Mouse (Mus musculus) midbrain, postnatal 0 days (tissue): ENCODE data around the gene Glg1. TPM values are rescaled to one million over a fixed set of nuclear protein-coding genes. Genes with fewer than 3 reads are reported as not detected.
"Not testable (repeated sequence)": the region's sequence is repeated elsewhere in the genome, so short reads cannot be mapped to it uniquely, and the experiment has no call there.

Experiments used
- ATAC-seq: fragments of 200-750 bp; cut with Nextera tagmentation; 2 replicates; pipeline ENCODE4 v1.8.0; 2017; ENCODE audit warnings: moderate number of reproducible peaks, mild to moderate bottlenecking, moderate TSS enrichment, moderate library complexity; ENCODE audit not compliant: low FRiP score
- DNase-seq: peaks from one replicate; pipeline ENCODE4 v3.0.0-alpha.2; 2015; ENCODE audit warnings: low spot score
- H3K27ac ChIP-seq: fragments of 300-500 bp; sonication (generic); 2 replicates; pipeline ENCODE4 v1.5.1; 2014; ENCODE audit warnings: low read depth, mild to moderate bottlenecking, low read length, mixed read lengths
- H3K27me3 ChIP-seq: fragments of 300-500 bp; sonication (generic); 2 replicates; pipeline ENCODE4 v1.6.1; 2014; ENCODE audit warnings: low read length, control low read depth, mixed read lengths; ENCODE audit not compliant: insufficient read depth
- H3K36me3 ChIP-seq: fragments of 300-500 bp; sonication (generic); 2 replicates; pipeline ENCODE4 v1.6.1; 2014; ENCODE audit warnings: low read length, control low read depth, mixed read lengths; ENCODE audit not compliant: insufficient read depth
- H3K4me1 ChIP-seq: fragments of 300-500 bp; sonication (generic); 2 replicates; pipeline ENCODE4 v1.6.1; 2014; ENCODE audit warnings: mild to moderate bottlenecking, control low read depth, antibody characterized with exemption, low read length, mixed read lengths; ENCODE audit not compliant: insufficient read depth
- H3K4me2 ChIP-seq: fragments of 300-500 bp; sonication (generic); 2 replicates; pipeline ENCODE4 v1.6.1; 2014; ENCODE audit warnings: low read depth, mild to moderate bottlenecking, low read length, mixed read lengths; ENCODE audit not compliant: poor library complexity, severe bottlenecking
- H3K4me3 ChIP-seq: fragments of 300-500 bp; sonication (generic); 2 replicates; pipeline ENCODE4 v1.5.1; 2014; ENCODE audit warnings: low read depth, mild to moderate bottlenecking, low read length, moderate library complexity
- H3K9ac ChIP-seq: fragments of 300-500 bp; sonication (generic); replicated peaks from 2 replicates; pipeline ENCODE4 v1.6.1; 2014; ENCODE audit warnings: mild to moderate bottlenecking, low read length, moderate library complexity, mixed read lengths; ENCODE audit not compliant: poor library complexity, severe bottlenecking
- H3K9me3 ChIP-seq: fragments of 300-500 bp; sonication (generic); 2 replicates; pipeline ENCODE4 v1.6.1; 2016; ENCODE audit warnings: low read length, control low read depth
- CTCF ChIP-seq: IDR thresholded peaks from 2 replicates; pipeline ENCODE4 v1.5.1; 2016; ENCODE audit warnings: antibody characterized with exemption, mild to moderate bottlenecking
- WGBS: fragments of 180-500 bp; shearing (Covaris S2); extraction: QIAGEN DNeasy Blood & Tissue Kit; methylation state at CpG from one replicate; pipeline ENCODE4 v1.1.7; 2014; 5-methylcytosine and 5-hydroxymethylcytosine counted together
- polyA plus RNA-seq: library from polyadenylated mRNA; unstranded; fragments of >200 nt; fragmentation: Nextera tagmentation; extraction: Ambion mirVana; gene quantifications from 2 replicates; pipeline ENCODE4 v1.2.1, GENCODE M21; 2015
- total RNA-seq: library from RNA; depleted of rRNA; stranded (reverse); fragments of >200 nt; gene quantifications from 2 replicates; pipeline ENCODE4 v1.2.3, GENCODE M21; 2014

Gene Glg1
- total and polyA plus RNA-seq, 2 experiments from 2014 or later: 37.4 to 50.9 TPM

GRCm38 (mm10) chr8:111155721-111156436 is 103.1 kb downstream of the Glg1 start:
- Histone ChIP-seq H3K4me1 (no peaks in the 10 kb centered on the region), H3K4me3 (no peak overlapping the region), H3K9me3 (no peaks in the 10 kb centered on the region), H3K4me2 (no peak overlapping the region), H3K36me3 (peaks cover 64% of the 10 kb centered on the region), H3K27me3 (no peaks in the 10 kb centered on the region), H3K9ac (no peak overlapping the region), H3K27ac (no peak overlapping the region)
- no peak for ATAC-seq
- no peak for TF ChIP-seq CTCF
- no peak for DNase-seq
- WGBS: 92% methylated on average over 8 of the region's 8 CpGs

- ATAC-seq (peak; percentile 95), DNase-seq (peak; percentile 92)
- under 1% methylated on average over 41 of the region's 74 CpGs for WGBS
- H3K9me3 ChIP-seq, H3K36me3 ChIP-seq, H3K4me1 ChIP-seq, H3K27me3 ChIP-seq: not testable (repeated sequence)
- Histone ChIP-seq H3K9ac (peak overlapping the region; percentile 67), H3K4me3 (peak overlapping the region; percentile 72), H3K4me2 (peak overlapping the region; percentile 80), H3K27ac (0 out of 2 replicates have a peak overlapping the region, but pooled peaks have one; percentile 47)
These were observed 113.5 kb downstream of the Glg1 start for GRCm38 (mm10) chr8:111145460-111146012.

- H3K9ac ChIP-seq: peak overlapping the region; percentile 56
- DNase-seq, H3K9me3 ChIP-seq, H3K4me1 ChIP-seq, H3K36me3 ChIP-seq, H3K27me3 ChIP-seq: not testable (repeated sequence)
- peak overlapping the region; percentile 72 for H3K4me3 ChIP-seq
- peak overlapping the region; percentile 62 for H3K4me2 ChIP-seq
- under 1% methylated on average over 50 of the region's 63 CpGs for WGBS
- 0 out of 2 replicates have a peak overlapping the region, but pooled peaks have one; percentile 18 for H3K27ac ChIP-seq
- peak; percentile 61 for ATAC-seq
These were observed 114.0 kb downstream of the Glg1 start for GRCm38 (mm10) chr8:111144901-111145459.

DNA sequence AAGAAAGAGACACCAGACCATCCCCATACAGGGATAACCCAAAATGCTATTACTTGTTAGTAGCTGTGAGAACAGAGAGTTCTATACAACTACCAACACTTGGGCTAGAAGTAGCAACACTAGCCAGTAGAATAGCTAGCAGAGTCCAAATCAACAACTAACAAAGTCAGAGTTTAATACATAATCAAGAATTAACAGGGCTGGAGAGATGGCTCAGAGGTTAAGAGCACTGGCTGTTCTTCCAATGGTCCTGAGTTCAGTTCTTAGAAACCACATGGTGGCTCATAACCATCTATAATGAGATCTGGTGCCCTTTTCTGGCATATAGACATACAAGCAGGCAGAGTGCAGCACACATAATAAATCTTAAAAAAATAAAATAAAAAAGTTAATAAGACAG is 116.5 kb downstream of the Glg1 start:
- Histone ChIP-seq H3K4me1 (no peaks in the 10 kb centered on the region), H3K4me2 (no peak overlapping the region), H3K27ac (no peak overlapping the region), H3K9ac (no peak overlapping the region), H3K9me3 (no peaks in the 10 kb centered on the region), H3K4me3 (no peak overlapping the region), H3K36me3 (peaks cover 6% of the 10 kb centered on the region), H3K27me3 (no peaks in the 10 kb centered on the region)
- ATAC-seq: no peak
- TF ChIP-seq CTCF: no peak
- no peak for DNase-seq

GRCm38 (mm10) chr8:111130756-111131155 is 128.3 kb downstream of the Glg1 start:
- Histone ChIP-seq H3K4me2 (no peak overlapping the region), H3K27me3 (no peaks in the 10 kb centered on the region), H3K4me3 (no peak overlapping the region), H3K36me3 (peaks cover 58% of the 10 kb centered on the region), H3K4me1 (no peaks in the 10 kb centered on the region), H3K9ac (no peak overlapping the region), H3K27ac (no peak overlapping the region), H3K9me3 (no peaks in the 10 kb centered on the region)
- DNase-seq: no peak
- no peak for ATAC-seq
- WGBS: 100% methylated on average over 2 of the region's 2 CpGs
- no peak for TF ChIP-seq CTCF

- H3K4me3 ChIP-seq: no peak overlapping the region
- H3K9ac ChIP-seq: no peak overlapping the region
- no peak for TF ChIP-seq CTCF
- H3K4me1 ChIP-seq: no peaks in the 10 kb centered on the region
- no peaks in the 10 kb centered on the region for H3K27me3 ChIP-seq
- H3K9me3 ChIP-seq: no peaks in the 10 kb centered on the region
- no peak overlapping the region for H3K27ac ChIP-seq
- DNase-seq (no peak), ATAC-seq (no peak)
- WGBS: 97% methylated on average over 3 of the region's 3 CpGs
- no peak overlapping the region for H3K4me2 ChIP-seq
- peaks cover 55% of the 10 kb centered on the region for H3K36me3 ChIP-seq
These were observed 139.5 kb downstream of the Glg1 start for GRCm38 (mm10) chr8:111119481-111119880.
